Mouse (Mus musculus) neural tube, embryonic 10.5 days (tissue): ENCODE results near the gene Vmn1r42.
"Not testable (repeated sequence)": the region's sequence is repeated elsewhere in the genome, so short reads cannot be mapped to it uniquely, and the experiment has no call there.

Experiments
- DNase-seq: peaks from one replicate; pipeline ENCODE4 v3.0.0-alpha.2; 2017; ENCODE audit warnings: low spot score; ENCODE audit errors: extremely low spot score

Gene Vmn1r42

DNA sequence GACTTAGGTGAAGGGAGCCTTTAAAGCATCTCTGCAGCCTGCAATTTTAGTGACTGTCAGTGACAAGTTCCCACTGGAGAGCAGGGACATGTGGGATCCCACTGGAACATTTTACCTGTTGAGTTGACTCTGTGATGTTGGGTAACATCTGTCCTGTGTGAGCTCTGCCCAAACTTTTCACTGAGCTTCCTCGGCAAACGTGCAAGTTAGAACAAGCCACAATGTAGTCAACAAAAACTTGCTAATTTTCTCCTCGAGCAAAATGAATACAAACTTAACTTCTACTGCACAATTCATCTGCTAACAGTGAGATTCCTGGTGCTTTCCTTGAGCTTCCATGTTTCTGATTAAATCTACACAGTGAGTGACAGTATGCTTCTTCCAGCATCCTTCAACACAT lies at the start of gene Vmn1r42, which contains the start of gene Vmn1r43:
TSS of gene Vmn1r42 (minus strand) at position 101 of the 400 bp plus-strand sequence.
TSS of gene Vmn1r43 (minus strand) at position 101 of the 400 bp plus-strand sequence.
- not testable (repeated sequence) for DNase-seq

DNA sequence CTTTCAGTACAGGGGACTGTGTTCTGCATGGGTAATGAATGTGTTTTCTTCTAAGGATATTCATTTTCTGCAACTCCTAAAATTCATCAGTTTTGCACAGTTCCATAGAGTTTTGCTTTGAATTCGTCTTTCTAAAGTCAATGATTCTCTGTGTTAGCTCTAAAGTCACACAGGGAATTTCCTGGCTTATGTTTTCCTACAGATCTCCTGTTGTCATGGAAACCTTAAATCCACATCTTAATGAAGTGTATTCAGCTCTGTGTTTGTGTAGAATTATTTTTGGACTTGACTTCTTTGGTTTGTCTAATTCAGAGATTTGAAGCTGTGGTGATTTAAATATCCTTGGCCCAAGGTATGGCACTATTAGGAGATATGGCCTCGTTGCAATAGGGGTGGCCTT lies 7.6 kb upstream of the Vmn1r42 start:
- DNase-seq = no peak

DNA sequence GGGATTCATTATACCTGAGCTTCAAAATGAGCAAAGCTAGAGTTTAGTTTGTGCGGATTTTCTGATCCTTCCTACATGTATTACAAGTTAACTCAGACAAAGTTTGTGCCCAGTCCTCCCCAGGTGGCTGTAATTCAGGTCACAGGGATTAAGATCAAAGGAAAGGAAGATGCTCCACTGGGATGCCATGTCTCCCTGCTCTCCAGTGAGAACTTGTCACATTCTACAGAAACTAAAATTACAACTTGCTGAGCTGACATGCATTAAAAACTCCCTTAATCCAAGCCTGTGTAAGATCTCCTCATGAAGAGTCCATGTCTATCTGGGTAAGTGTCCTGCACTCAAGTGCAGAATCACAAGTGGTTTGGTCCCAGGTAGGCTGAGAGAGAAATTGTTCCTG lies 7.1 kb upstream of the Vmn1r42 start, which contains the start of gene Vmn1r44:
TSS of gene Vmn1r44 (plus strand) at position 301 of the 400 bp plus-strand sequence.
- no peak for DNase-seq

DNA sequence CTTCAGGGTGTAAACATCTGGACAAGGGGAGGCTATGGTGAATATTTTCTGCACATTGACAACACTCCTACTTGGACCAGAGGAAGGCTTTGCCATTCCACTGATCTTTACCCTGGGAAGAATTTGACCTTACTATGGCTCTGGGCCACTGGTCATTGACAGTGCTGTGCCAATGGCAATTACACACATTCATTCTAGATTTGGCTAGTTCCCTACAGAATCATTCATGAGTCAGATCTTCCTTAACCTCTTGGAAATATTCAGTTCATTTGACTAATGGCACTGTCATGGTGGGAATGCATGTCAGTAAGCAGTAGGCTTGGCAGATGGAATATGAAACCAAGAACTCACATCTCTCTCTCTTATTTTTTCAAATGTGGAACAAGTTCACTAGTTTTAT lies 4.7 kb upstream of the Vmn1r42 start:
- DNase-seq = no peak

DNA sequence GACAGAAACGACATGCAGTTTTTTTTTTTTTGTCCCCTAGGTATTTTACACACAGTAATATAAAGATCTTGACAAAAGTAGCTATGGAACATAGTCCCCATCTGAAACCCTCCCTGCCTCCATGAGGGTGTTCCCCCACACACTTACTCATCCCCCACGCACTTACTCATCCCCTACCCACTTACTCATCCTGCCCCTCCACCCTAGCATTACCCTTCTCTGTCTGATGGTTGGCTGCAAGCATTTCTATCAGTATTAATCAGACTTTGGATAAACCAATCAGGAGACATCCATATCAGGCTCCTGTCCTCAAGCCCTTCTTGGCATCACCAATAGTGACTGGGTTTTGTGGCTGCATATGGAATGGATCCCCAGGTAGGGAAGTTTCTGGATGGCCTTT lies 750 bp upstream of the Vmn1r42 start:
- no peak for DNase-seq

DNA sequence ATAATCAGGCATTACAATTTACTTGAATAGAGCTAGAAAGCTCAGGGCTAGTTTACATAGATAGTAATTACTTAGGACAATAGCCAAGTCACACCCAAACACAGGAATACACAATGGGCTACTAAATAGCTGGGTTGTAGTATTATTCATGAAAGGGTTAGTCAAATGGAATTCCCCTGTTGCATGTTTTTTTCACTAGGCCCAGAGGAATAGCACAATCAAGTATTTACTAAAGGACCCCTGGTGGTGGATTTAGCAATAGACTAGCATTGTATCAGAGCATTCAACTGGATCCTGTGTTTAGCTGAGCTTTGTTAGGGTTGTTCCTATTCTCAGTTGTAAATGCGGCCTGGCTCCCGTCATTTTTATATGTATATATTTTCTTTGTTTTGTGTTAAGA lies 8.2 kb downstream of the Vmn1r42 start:
- no peak for DNase-seq

DNA sequence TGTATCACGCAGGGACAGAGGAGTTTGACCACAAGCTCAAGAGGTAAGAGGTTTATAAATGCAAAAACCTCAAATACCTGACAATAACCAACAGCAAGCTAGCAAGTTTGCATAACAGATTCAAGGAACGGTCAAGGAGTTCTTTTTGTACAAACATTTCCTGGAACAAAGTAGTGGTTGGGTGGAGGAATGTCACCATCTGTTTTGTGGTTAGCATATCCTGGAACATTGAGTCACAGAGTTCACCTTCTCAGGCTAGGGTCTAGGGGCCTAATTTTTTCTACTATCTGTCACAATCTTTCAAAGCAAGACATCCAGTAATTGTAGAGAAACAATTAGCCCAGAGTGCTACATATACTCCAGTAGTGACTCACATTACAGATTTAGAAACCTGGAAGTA lies 8.9 kb downstream of the Vmn1r42 start:
- no peak for DNase-seq

DNA sequence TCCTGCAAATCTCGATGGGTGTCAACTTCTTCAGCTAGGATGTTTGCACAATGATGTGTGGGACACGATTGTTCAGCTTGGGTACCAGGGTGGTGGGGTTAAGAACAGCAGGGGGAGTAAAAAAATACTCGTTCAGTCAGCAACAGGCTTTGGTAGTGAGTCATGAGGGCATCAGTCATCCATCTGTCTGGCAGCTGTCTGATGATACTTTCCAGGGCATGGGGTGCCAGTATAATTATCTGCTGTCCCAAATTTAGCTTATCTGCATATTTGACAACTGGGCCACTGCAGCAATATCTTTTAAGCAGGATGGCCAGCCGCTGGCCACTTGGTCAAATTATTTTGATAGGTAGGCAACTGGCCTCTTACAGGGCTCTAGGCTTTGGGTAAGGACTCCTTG lies 12.4 kb downstream of the Vmn1r42 start:
- no peak for DNase-seq

DNA sequence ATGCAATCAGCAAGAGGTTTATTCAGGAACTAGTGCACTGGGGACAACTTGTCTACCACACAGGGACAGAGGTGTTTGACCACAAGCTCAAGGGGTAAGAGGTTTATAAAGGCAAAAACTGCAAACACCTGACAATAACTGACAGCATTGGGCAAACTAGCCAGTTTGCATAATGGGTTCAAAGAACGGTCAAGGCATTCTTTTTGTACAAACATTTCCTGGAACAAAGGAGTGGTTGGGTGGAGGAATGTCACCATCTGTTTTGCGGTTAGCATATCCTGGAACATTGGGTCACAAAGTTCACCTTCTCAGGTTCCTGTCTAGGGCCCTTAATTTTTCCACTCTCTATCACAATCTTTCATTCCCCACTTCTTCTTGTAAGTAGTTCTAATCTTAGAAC lies 16.4 kb downstream of the Vmn1r42 start:
- no peak for DNase-seq

DNA sequence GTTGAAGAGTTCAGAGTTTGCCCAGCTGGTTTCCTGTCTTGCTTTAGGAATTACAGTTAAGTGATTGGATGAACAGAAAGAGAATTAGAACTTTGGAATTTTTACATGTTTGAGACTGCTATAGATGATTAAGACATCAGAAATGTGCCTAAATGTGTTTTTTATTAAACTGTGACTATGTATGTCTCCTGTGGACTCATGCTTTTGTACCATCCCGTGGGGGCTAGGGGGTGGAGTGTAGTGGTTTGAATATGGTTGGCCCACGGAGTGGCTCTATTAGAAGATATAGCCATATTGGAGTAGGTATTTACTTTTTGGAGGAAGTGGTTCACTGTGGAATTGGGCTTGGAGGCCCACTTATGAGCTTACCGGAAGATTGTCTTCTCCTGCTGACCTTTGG lies 18.7 kb downstream of the Vmn1r42 start:
- no peak for DNase-seq
